Mouse (Mus musculus) forebrain, embryonic 15.5 days (tissue): Measurements from ENCODE around the gene Zc3h13. TPM values are rescaled to one million over a fixed set of nuclear protein-coding genes. Genes with fewer than 3 reads are reported as not detected.

Source experiments
- ATAC-seq: fragments of 200-750 bp; cut with Nextera tagmentation; replicated peaks from 2 replicates; pipeline ENCODE4 v1.8.0; 2017; ENCODE audit warnings: mild to moderate bottlenecking, moderate TSS enrichment, moderate library complexity
- H3K27ac ChIP-seq: fragments of 300-500 bp; sonication (generic); replicated peaks from 2 replicates; pipeline ENCODE4 v1.5.1; 2015; ENCODE audit warnings: mild to moderate bottlenecking, inconsistent platforms
- H3K27me3 ChIP-seq: fragments of 300-500 bp; sonication (generic); 2 replicates; pipeline ENCODE4 v1.6.1; 2015; ENCODE audit warnings: inconsistent platforms
- H3K36me3 ChIP-seq: fragments of 300-500 bp; sonication (generic); 2 replicates; pipeline ENCODE4 v1.6.1; 2015; ENCODE audit warnings: mild to moderate bottlenecking, inconsistent platforms
- H3K4me1 ChIP-seq: fragments of 300-500 bp; sonication (generic); 2 replicates; pipeline ENCODE4 v1.6.1; 2015; ENCODE audit warnings: inconsistent platforms
- H3K4me2 ChIP-seq: fragments of 300-500 bp; sonication (generic); replicated peaks from 2 replicates; pipeline ENCODE4 v1.6.1; 2015; ENCODE audit warnings: mild to moderate bottlenecking, inconsistent platforms
- H3K4me3 ChIP-seq: fragments of 300-500 bp; sonication (generic); 2 replicates; pipeline ENCODE4 v1.5.1; 2015; ENCODE audit warnings: mild to moderate bottlenecking, inconsistent platforms
- H3K9ac ChIP-seq: fragments of 300-500 bp; sonication (generic); replicated peaks from 2 replicates; pipeline ENCODE4 v1.6.1; 2015; ENCODE audit warnings: mild to moderate bottlenecking, inconsistent platforms
- H3K9me3 ChIP-seq: fragments of 300-500 bp; sonication (generic); 2 replicates; pipeline ENCODE4 v1.6.1; 2016; ENCODE audit warnings: inconsistent platforms
- WGBS: fragments of 180-500 bp; shearing (Covaris S2); methylation state at CpG from one replicate; pipeline ENCODE4 v1.1.7; 2015; ENCODE audit warnings: mixed read lengths; 5-methylcytosine and 5-hydroxymethylcytosine counted together
- polyA plus RNA-seq: library from polyadenylated mRNA; unstranded; fragments of >200 nt; fragmentation: Nextera tagmentation; extraction: Ambion mirVana; gene quantifications from 2 replicates; pipeline ENCODE4 v1.2.1, GENCODE M21; 2015

Zc3h13 gene
- polyA plus RNA-seq = 55.2 and 62.9 TPM in 2 replicates

DNA sequence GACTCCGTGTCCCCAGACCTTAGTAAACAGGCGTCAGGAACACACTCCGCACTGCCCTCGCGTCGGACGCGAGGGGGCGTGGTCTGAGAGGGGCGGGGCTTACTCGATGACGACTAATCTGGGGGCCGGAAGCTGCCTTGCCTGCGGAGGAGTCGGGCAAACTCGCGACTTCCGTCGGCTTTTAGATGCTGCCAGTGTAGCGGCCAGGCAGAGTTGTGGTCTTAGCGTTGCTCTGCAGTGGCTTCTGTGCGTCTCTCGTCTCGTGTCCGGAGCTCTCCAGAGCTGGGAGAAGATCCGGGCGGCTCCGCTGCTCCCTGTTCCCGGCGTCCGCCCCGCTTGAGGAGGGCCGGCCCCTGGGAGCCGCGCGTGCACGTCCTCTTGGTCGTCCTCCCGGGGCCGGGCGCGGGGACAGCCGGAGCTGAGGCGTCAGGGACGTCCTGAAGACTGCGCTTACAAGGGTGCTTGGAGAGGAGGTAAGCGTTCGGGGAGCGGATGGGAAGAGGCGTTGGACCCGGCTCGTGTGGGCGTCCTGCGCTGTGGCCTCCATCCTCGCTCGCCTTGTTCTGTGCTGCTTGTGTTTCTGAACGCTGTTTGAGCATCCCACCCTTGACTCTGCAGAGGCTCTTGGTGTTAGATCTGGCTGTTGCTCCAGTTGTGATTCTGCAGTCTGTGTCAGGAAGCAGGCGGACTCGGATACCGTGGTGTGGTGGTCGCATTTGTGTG is at the start of gene Zc3h13:
Gene Zc3h13, plus strand, starts transcription at position 181 of the 723 bp plus-strand sequence.
- Histone ChIP-seq H3K9ac (peak within 1 kb of the TSS; percentile 89), H3K4me1 (peaks cover 36% of the 10 kb centered on the region), H3K27me3 (no peaks in the 10 kb centered on the region), H3K36me3 (no peaks in the 10 kb centered on the region), H3K9me3 (no peaks in the 10 kb centered on the region), H3K27ac (peak within 1 kb of the TSS; percentile 83), H3K4me2 (peak within 1 kb of the TSS; percentile 58), H3K4me3 (peak within 1 kb of the TSS; percentile 89)
- peak; percentile 97 for ATAC-seq
- under 1% methylated on average over 61 of the region's 61 CpGs for WGBS

DNA sequence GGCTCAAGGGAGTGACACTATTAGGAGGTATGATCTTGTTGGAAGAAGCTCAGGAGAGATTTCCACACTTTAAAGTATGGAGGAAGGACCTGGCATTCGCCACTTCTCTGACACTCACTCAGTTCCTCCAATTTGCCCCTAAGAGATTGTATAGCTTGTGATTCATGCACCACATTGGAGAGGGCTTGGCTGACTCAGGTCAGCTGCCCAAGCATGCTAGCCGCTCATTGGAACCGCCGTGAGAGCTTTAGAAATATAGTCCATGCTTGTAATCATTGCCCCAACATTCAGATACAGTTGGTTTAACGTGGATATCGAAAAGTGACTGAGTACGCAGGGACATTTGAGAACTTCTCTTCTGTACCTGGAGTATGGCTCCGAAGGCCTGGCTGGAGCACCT is 48.6 kb upstream of the Zc3h13 start:
- H3K9me3 ChIP-seq = no peaks in the 10 kb centered on the region
- WGBS = 16% methylated on average over 8 of the region's 8 CpGs
- no peak overlapping the region for H3K9ac ChIP-seq
- H3K4me3 ChIP-seq = 0 out of 2 replicates have a peak overlapping the region, but pooled peaks have one; percentile 4
- ATAC-seq = peak; percentile 51
- H3K36me3 ChIP-seq = no peaks in the 10 kb centered on the region
- peak overlapping the region; percentile 39 for H3K4me2 ChIP-seq
- peak overlapping the region; percentile 87 for H3K27ac ChIP-seq
- no peaks in the 10 kb centered on the region for H3K27me3 ChIP-seq
- peaks cover 40% of the 10 kb centered on the region for H3K4me1 ChIP-seq

- 0 out of 2 replicates have a peak overlapping the region, but pooled peaks have one; percentile 4 for H3K4me3 ChIP-seq
- peak; percentile 94 for ATAC-seq
- 5% methylated on average over 9 of the region's 9 CpGs for WGBS
Measured at GRCm38 (mm10) chr14:75235955-75236635, 48.1 kb upstream of the Zc3h13 start.

DNA sequence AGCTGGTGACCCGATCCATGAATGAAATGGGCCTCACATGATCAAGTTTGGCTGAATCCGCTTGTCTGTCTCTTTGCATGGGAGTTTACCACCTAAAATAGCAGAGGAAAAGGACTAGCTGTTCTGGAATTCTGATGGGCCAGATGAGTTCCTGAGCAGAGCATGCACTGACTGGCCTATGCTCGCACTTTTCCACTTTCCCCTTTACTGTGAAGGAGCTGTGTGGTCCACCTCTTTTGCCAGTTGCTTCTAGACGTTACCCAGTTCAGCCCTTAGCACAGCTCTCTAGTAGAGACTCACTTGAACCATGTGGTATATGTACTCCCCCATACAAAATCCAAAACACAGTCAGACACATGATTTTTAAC is 47.6 kb upstream of the Zc3h13 start:
- peak; percentile 56 for ATAC-seq
- H3K36me3 ChIP-seq = no peaks in the 10 kb centered on the region

More at GRCm38 (mm10) chr14:75235955-75236635, 48.1 kb upstream of the Zc3h13 start:
- Histone ChIP-seq H3K9ac (no peak overlapping the region), H3K4me1 (peaks cover 40% of the 10 kb centered on the region), H3K27ac (peak overlapping the region; percentile 87), H3K4me2 (peak overlapping the region; percentile 39), H3K9me3 (no peaks in the 10 kb centered on the region), H3K36me3 (no peaks in the 10 kb centered on the region), H3K27me3 (no peaks in the 10 kb centered on the region)

DNA sequence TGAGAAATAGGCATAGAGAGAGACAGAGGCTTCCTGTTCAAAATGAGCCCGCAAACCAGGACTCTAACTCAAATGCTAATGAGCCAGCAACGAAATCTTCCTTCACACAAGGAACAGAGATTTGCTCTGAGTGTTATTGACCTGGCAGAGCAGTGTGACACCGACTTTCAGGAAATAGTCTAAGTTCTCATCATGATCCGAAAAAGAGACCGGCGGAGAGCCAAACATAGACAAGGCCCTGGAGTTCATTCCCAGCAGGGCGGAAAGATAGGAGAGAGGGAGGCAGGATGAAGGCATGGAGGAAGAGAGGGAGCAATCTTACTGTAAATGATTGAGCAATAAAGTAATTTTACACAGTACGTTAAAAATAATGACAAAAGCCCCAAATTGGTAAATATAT is 47.1 kb upstream of the Zc3h13 start:
- Histone ChIP-seq H3K9me3 (no peaks in the 10 kb centered on the region), H3K4me1 (peaks cover 40% of the 10 kb centered on the region), H3K9ac (no peak overlapping the region), H3K27me3 (no peaks in the 10 kb centered on the region), H3K36me3 (no peaks in the 10 kb centered on the region), H3K4me3 (no peak overlapping the region), H3K27ac (peak overlapping the region; percentile 87), H3K4me2 (no peak overlapping the region)
- ATAC-seq = no peak
- whole genome bisulfite sequencing = 31% methylated on average over 8 of the region's 8 CpGs

More for the DNA sequence above, 47.6 kb upstream of the Zc3h13 start:
- Histone ChIP-seq H3K27ac (peak overlapping the region; percentile 87), H3K9ac (no peak overlapping the region), H3K4me2 (no peak overlapping the region), H3K27me3 (no peaks in the 10 kb centered on the region), H3K4me1 (peaks cover 40% of the 10 kb centered on the region), H3K4me3 (no peak overlapping the region), H3K9me3 (no peaks in the 10 kb centered on the region)
- WGBS = 15% methylated on average over 4 of the region's 4 CpGs

- Histone ChIP-seq H3K27me3 (no peaks in the 10 kb centered on the region), H3K9ac (no peak overlapping the region), H3K4me1 (peaks cover 40% of the 10 kb centered on the region), H3K9me3 (no peaks in the 10 kb centered on the region), H3K4me3 (no peak overlapping the region), H3K4me2 (no peak overlapping the region), H3K36me3 (no peaks in the 10 kb centered on the region), H3K27ac (peak overlapping the region; percentile 87)
- ATAC-seq = no peak
- WGBS = 64% methylated on average over 6 of the region's 6 CpGs
Measured at GRCm38 (mm10) chr14:75238054-75238692, 46.0 kb upstream of the Zc3h13 start.

GRCm38 (mm10) chr14:75242087-75242486 is 42.1 kb upstream of the Zc3h13 start, which contains the start of gene Cpb2:
Gene Cpb2, plus strand, starts transcription at chr14:75242287.
- Histone ChIP-seq H3K27ac (no peak within 1 kb of the TSS), H3K36me3 (no peaks in the 10 kb centered on the region), H3K4me2 (no peak within 1 kb of the TSS), H3K4me1 (peaks cover 23% of the 10 kb centered on the region), H3K9ac (no peak within 1 kb of the TSS), H3K9me3 (no peaks in the 10 kb centered on the region), H3K27me3 (no peaks in the 10 kb centered on the region), H3K4me3 (no peak within 1 kb of the TSS)
- 92% methylated on average over 5 of the region's 5 CpGs for WGBS
- no peak for ATAC-seq

DNA sequence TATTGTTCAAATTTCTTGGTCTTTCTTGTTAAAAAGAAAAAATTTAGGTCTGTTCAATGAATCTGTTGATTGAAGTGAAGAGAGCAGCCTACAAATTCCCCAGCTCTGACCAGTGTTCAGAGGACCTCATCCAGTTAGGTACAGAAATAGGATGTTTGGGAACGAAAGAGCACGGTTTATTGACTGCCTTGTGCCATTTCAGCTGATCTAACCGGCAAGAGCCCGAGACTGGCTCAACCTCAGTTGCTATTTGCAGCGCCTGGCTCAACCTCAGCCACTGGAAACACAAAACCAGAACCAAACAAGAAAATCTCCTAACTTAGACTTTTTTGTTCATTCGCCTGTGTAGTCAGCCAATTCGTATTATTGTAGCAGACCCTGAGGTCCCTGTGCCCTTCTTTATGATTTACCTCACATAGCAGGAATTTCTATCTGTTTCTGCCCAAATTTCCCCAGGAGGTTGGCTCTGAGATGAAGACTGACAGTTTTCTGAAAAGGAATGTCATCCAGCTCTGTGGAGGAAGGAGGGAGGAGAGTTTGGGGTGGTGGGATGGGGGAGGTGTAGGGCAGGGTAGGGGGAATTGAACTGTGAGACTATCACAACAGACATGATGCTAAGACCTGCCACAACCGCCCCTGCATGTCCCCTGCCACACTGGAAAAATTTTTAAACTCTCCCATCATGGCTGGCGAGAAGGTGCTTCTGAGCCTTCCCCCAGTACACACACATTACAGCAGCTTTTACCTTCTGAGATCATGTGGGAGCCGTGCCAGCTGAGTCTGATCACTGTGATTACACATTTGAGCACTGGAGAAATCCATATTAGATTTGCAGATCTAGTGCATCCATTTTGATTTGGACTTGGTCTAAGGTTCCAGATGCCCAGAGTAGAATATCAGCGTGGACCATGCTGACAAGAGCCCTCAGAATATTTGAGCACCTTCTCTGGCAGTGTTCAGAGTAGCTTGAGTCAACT is 37.9 kb upstream of the Zc3h13 start:
- peak; percentile 63 for ATAC-seq
- Histone ChIP-seq H3K4me1 (peaks cover 7% of the 10 kb centered on the region), H3K4me3 (no peak overlapping the region), H3K9ac (no peak overlapping the region), H3K4me2 (no peak overlapping the region), H3K27me3 (no peaks in the 10 kb centered on the region), H3K36me3 (no peaks in the 10 kb centered on the region), H3K27ac (peak overlapping the region; percentile 59), H3K9me3 (no peaks in the 10 kb centered on the region)
- 54% methylated on average over 11 of the region's 11 CpGs for WGBS

DNA sequence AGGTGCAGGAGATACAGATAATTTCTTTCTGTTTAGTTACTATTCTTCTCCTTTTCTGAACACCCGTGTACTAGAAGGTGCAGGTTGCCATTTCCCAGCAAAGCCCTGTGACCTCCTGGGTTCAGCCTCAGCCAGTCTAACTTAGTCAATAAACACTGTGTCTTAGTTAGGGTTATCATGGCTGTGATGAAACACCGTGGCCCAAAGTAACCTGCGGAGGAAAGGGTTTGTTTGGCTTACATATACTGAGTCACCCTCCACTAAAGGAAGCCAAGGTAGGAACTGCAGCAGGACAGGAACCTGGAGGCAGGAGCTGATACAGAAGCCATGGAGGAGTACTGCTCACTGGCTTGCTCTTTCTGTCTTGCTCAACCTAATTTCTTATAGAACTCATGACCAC is 33.7 kb upstream of the Zc3h13 start:
- Histone ChIP-seq H3K27me3 (no peaks in the 10 kb centered on the region), H3K9me3 (no peaks in the 10 kb centered on the region), H3K27ac (no peak overlapping the region), H3K36me3 (no peaks in the 10 kb centered on the region), H3K4me3 (no peak overlapping the region), H3K4me2 (no peak overlapping the region), H3K4me1 (peaks cover 7% of the 10 kb centered on the region), H3K9ac (no peak overlapping the region)
- ATAC-seq = no peak
- 94% methylated on average over 3 of the region's 3 CpGs for WGBS

DNA sequence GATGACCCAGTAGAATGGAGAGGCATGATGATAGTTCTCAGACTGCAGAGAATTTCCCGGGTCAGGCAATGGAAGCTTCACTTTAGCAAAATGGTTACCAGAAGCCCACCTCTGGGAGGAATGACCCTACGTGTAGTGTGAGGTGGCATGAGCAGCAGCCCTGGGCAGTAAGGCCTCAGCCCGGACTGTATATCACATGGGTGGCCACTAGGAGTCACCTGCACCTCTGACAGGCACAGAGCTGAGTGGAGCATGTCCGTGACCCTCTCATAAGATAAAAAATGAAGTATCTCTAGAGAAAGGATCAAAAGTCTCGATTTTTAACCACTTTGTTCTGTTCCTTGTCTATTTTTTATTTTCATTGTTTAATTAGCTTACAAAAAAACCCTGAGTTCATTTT is 27.7 kb upstream of the Zc3h13 start:
- 47% methylated on average over 5 of the region's 5 CpGs for WGBS
- Histone ChIP-seq H3K4me1 (peaks cover 4% of the 10 kb centered on the region), H3K9ac (no peak overlapping the region), H3K36me3 (no peaks in the 10 kb centered on the region), H3K27ac (no peak overlapping the region), H3K4me3 (no peak overlapping the region), H3K4me2 (no peak overlapping the region), H3K9me3 (no peaks in the 10 kb centered on the region), H3K27me3 (no peaks in the 10 kb centered on the region)
- 0 out of 2 replicates have a peak, but pooled peaks have one; percentile 57 for ATAC-seq

DNA sequence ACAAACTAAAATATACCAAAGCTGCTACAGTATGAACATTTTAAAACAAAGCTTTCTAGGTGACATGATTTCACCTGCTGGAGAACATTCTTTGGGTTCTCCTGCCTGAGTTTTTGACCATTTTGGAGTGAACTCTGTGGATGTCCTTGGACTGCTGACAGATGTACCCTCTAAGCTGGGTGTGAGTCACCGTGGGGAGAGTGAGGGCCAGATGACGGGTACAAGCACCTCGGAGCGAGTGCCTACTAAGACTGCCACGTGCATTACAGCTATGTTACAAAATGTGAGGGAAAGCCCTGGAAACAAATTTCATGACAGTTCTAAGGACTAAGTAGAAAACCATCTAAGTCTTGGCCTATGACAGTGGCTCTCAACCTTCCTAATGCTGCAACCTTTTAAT is 14.6 kb upstream of the Zc3h13 start:
- H3K4me2 ChIP-seq = no peak overlapping the region
- H3K36me3 ChIP-seq = no peaks in the 10 kb centered on the region
- ATAC-seq = no peak
- H3K9me3 ChIP-seq = no peaks in the 10 kb centered on the region
- H3K27ac ChIP-seq = no peak overlapping the region
- H3K4me1 ChIP-seq = no peaks in the 10 kb centered on the region
- H3K9ac ChIP-seq = no peak overlapping the region
- H3K4me3 ChIP-seq = no peak overlapping the region
- no peaks in the 10 kb centered on the region for H3K27me3 ChIP-seq
- 89% methylated on average over 5 of the region's 5 CpGs for WGBS
